Mouse (Mus musculus): ENCODE data around the gene Asic2. TPM values are rescaled to one million over a fixed set of nuclear protein-coding genes. Genes with fewer than 3 reads are reported as not detected.

Gene Asic2
- polyA plus RNA-seq, 1 experiment, result 39.7 TPM

- WGBS, result under 1% methylated on average over 52 of the region's 55 CpGs
- Histone ChIP-seq H3K27ac (ENCODE audit: insufficient read depth, low read length) (no peak overlapping the region), H3K27me3 (ENCODE audit: control insufficient read depth, insufficient read depth, low read length) (no peaks in the 10 kb centered on the region), H3K4me1 (ENCODE audit: control insufficient read depth, insufficient read depth, low read length) (no peaks in the 10 kb centered on the region), H3K4me3 (replicated peaks; ENCODE audit: insufficient read depth, low read depth, low read length) (peak overlapping the region; percentile 65)
- TF ChIP-seq CTCF (IDR thresholded peaks at IDR 0.05; ENCODE audit: borderline replicate concordance, insufficient read depth, low read depth, low read length), result peak; percentile 47; the same call in 1 of the 2 replicates
- no peak for TF ChIP-seq POLR2A (IDR thresholded peaks at IDR 0.05; ENCODE audit: borderline replicate concordance, insufficient read depth, low read length)
- peak; percentile 67 to 73 for DNase-seq
Measured at GRCm38 (mm10) chr11:81152460-81153160, 815.6 kb downstream of the Asic2 start.

GRCm38 (mm10) chr11:81152021-81152385 is 816.3 kb downstream of the Asic2 start:
- no peaks in the 10 kb centered on the region for H3K4me1 ChIP-seq (ENCODE audit: control insufficient read depth, insufficient read depth, low read length)
- peak; percentile 49 to 64 for DNase-seq
- no peak for TF ChIP-seq POLR2A (IDR thresholded peaks at IDR 0.05; ENCODE audit: borderline replicate concordance, insufficient read depth, low read length)
- 0 out of 2 replicates have a peak, but pooled peaks have one; percentile 1 for TF ChIP-seq CTCF (IDR thresholded peaks at IDR 0.05; ENCODE audit: borderline replicate concordance, insufficient read depth, low read depth, low read length)
- no peaks in the 10 kb centered on the region for H3K27me3 ChIP-seq (ENCODE audit: control insufficient read depth, insufficient read depth, low read length)
- peak overlapping the region; percentile 65 for H3K4me3 ChIP-seq (replicated peaks; ENCODE audit: insufficient read depth, low read depth, low read length)
- no peak overlapping the region for H3K27ac ChIP-seq (ENCODE audit: insufficient read depth, low read length)
- under 1% methylated on average over 41 of the region's 42 CpGs for WGBS

GRCm38 (mm10) chr11:81151286-81152020 is 816.8 kb downstream of the Asic2 start:
- no peaks in the 10 kb centered on the region for H3K4me1 ChIP-seq (ENCODE audit: control insufficient read depth, insufficient read depth, low read length)
- no peaks in the 10 kb centered on the region for H3K27me3 ChIP-seq (ENCODE audit: control insufficient read depth, insufficient read depth, low read length)
- no peak for DNase-seq
- TF ChIP-seq CTCF (IDR thresholded peaks at IDR 0.05; ENCODE audit: borderline replicate concordance, insufficient read depth, low read depth, low read length) (no peak), POLR2A (IDR thresholded peaks at IDR 0.05; ENCODE audit: borderline replicate concordance, insufficient read depth, low read length) (no peak)
- WGBS, result 5% methylated on average over 36 of the region's 36 CpGs
- H3K4me3 ChIP-seq (replicated peaks; ENCODE audit: insufficient read depth, low read depth, low read length), result peak overlapping the region; percentile 65
- H3K27ac ChIP-seq (ENCODE audit: insufficient read depth, low read length), result no peak overlapping the region

GRCm38 (mm10) chr11:81150621-81151020 is 817.6 kb downstream of the Asic2 start:
- H3K4me1 ChIP-seq (ENCODE audit: control insufficient read depth, insufficient read depth, low read length), result no peaks in the 10 kb centered on the region
- H3K4me3 ChIP-seq (replicated peaks; ENCODE audit: insufficient read depth, low read depth, low read length), result peak overlapping the region; percentile 16
- no peak for TF ChIP-seq POLR2A (IDR thresholded peaks at IDR 0.05; ENCODE audit: borderline replicate concordance, insufficient read depth, low read length)
- TF ChIP-seq CTCF (IDR thresholded peaks at IDR 0.05; ENCODE audit: borderline replicate concordance, insufficient read depth, low read depth, low read length), result no peak
- no peak overlapping the region for H3K27ac ChIP-seq (ENCODE audit: insufficient read depth, low read length)
- 20% methylated on average over 8 of the region's 8 CpGs for WGBS
- H3K27me3 ChIP-seq (ENCODE audit: control insufficient read depth, insufficient read depth, low read length), result no peaks in the 10 kb centered on the region
- peak; percentile 57 to 70 for DNase-seq

GRCm38 (mm10) chr11:81148423-81148822 is 819.8 kb downstream of the Asic2 start:
- Histone ChIP-seq H3K27me3 (ENCODE audit: control insufficient read depth, insufficient read depth, low read length) (no peaks in the 10 kb centered on the region), H3K27ac (ENCODE audit: insufficient read depth, low read length) (no peak overlapping the region), H3K4me1 (ENCODE audit: control insufficient read depth, insufficient read depth, low read length) (no peaks in the 10 kb centered on the region), H3K4me3 (replicated peaks; ENCODE audit: insufficient read depth, low read depth, low read length) (no peak overlapping the region)
- no peak for TF ChIP-seq POLR2A (IDR thresholded peaks at IDR 0.05; ENCODE audit: borderline replicate concordance, insufficient read depth, low read length)
- TF ChIP-seq CTCF (IDR thresholded peaks at IDR 0.05; ENCODE audit: borderline replicate concordance, insufficient read depth, low read depth, low read length), result no peak
- peak; percentile 25 to 47 for DNase-seq
- 51% methylated on average over 10 of the region's 10 CpGs for WGBS

GRCm38 (mm10) chr11:81146574-81147157 is 821.6 kb downstream of the Asic2 start:
- TF ChIP-seq POLR2A (IDR thresholded peaks at IDR 0.05; ENCODE audit: borderline replicate concordance, insufficient read depth, low read length), result no peak
- no peak for TF ChIP-seq CTCF (IDR thresholded peaks at IDR 0.05; ENCODE audit: borderline replicate concordance, insufficient read depth, low read depth, low read length)
- H3K4me1 ChIP-seq (ENCODE audit: control insufficient read depth, insufficient read depth, low read length), result no peaks in the 10 kb centered on the region
- WGBS, result 72% methylated on average over 9 of the region's 9 CpGs

GRCm38 (mm10) chr11:81135141-81135540 is 833.1 kb downstream of the Asic2 start:
- H3K27me3 ChIP-seq (ENCODE audit: control insufficient read depth, insufficient read depth, low read length), result no peaks in the 10 kb centered on the region
- WGBS, result 79% methylated on average over 4 of the region's 4 CpGs
- no peak overlapping the region; the same call in 1 of the 2 replicates for H3K27ac ChIP-seq (ENCODE audit: insufficient read depth, low read length)
- no peak overlapping the region for H3K4me3 ChIP-seq (replicated peaks; ENCODE audit: insufficient read depth, low read depth, low read length)
- TF ChIP-seq CTCF (IDR thresholded peaks at IDR 0.05; ENCODE audit: borderline replicate concordance, insufficient read depth, low read depth, low read length) (no peak), POLR2A (IDR thresholded peaks at IDR 0.05; ENCODE audit: borderline replicate concordance, insufficient read depth, low read length) (no peak)
- peaks cover 6% of the 10 kb centered on the region; the same call in 1 of the 2 replicates for H3K4me1 ChIP-seq (ENCODE audit: control insufficient read depth, insufficient read depth, low read length)
- DNase-seq, result peak in 1 of 2 experiments; percentile 32

More at GRCm38 (mm10) chr11:81146574-81147157, 821.6 kb downstream of the Asic2 start:
- H3K27me3 ChIP-seq (ENCODE audit: control insufficient read depth, insufficient read depth, low read length), result no peaks in the 10 kb centered on the region
- DNase-seq, result no peak
- no peak overlapping the region for H3K27ac ChIP-seq (ENCODE audit: insufficient read depth, low read length)
- H3K4me3 ChIP-seq (replicated peaks; ENCODE audit: insufficient read depth, low read depth, low read length), result no peak overlapping the region
